Mouse (Mus musculus) G1E (cell line): ENCODE measurements around the gene Adamtsl3.

ENCODE experiments used
- CTCF ChIP-seq: IDR thresholded peaks from 2 replicates; pipeline ENCODE4 v1.5.1; 2012; ENCODE audit warnings: low read depth, low read length, inconsistent platforms, mixed read lengths
- GATA1 ChIP-seq: IDR thresholded peaks from 2 replicates; pipeline ENCODE4 v1.6.1; 2012; ENCODE audit warnings: borderline replicate concordance, low read length, inconsistent platforms, mixed read lengths
- GATA2 ChIP-seq: IDR thresholded peaks from 2 replicates; pipeline ENCODE4 v1.6.1; 2012; ENCODE audit warnings: low read depth, low read length, inconsistent platforms, borderline replicate concordance
- POLR2AphosphoS5 ChIP-seq: IDR thresholded peaks from 2 replicates; pipeline ENCODE4 v1.6.1; 2012; ENCODE audit warnings: low read depth, low read length, inconsistent platforms; ENCODE audit not compliant: insufficient replicate concordance
- TAL1 ChIP-seq: conservative IDR thresholded peaks from 2 replicates; pipeline ENCODE4 v1.6.1; 2012; ENCODE audit warnings: low read depth, low read length, inconsistent platforms, mixed read lengths

GRCm38 (mm10) chr7:82491018-82491417 lies 155.5 kb downstream of the Adamtsl3 start:
- TF ChIP-seq CTCF (no peak), GATA1 (no peak), TAL1 (no peak), POLR2AphosphoS5 (no peak), GATA2 (no peak)
